Mouse (Mus musculus) liver, adult 2 months (tissue): ENCODE results near the gene Igfals. TPM values are rescaled to one million over a fixed set of nuclear protein-coding genes. Genes with fewer than 3 reads are reported as not detected.

Experiments used
- DNase-seq: peaks from one replicate; pipeline ENCODE4 v3.0.0-alpha.2; 2011; ENCODE audit warnings: low read depth, low spot score; ENCODE audit errors: extremely low read depth
- H3K27ac ChIP-seq: fragments of 200-500 bp; replicated peaks from 2 replicates; pipeline ENCODE4 v1.5.1; 2012; ENCODE audit warnings: low read depth, mild to moderate bottlenecking, control low read depth, inconsistent platforms, low read length; ENCODE audit not compliant: insufficient read depth
- H3K27me3 ChIP-seq: fragments of 200-500 bp; 2 replicates; pipeline ENCODE4 v1.6.1; 2012; ENCODE audit warnings: mild to moderate bottlenecking, moderate library complexity, low read length, inconsistent platforms; ENCODE audit not compliant: control insufficient read depth, insufficient read depth
- H3K36me3 ChIP-seq: fragments of 200-500 bp; 2 replicates; pipeline ENCODE4 v1.6.1; 2012; ENCODE audit warnings: low read length, inconsistent platforms; ENCODE audit not compliant: control insufficient read depth, insufficient read depth
- H3K4me1 ChIP-seq: fragments of 200-500 bp; 2 replicates; pipeline ENCODE4 v1.6.1; 2011; ENCODE audit warnings: low read length; ENCODE audit not compliant: control insufficient read depth, insufficient read depth
- H3K4me3 ChIP-seq: fragments of 200-500 bp; 2 replicates; pipeline ENCODE4 v1.5.1; 2011; ENCODE audit warnings: low read depth, mild to moderate bottlenecking, control low read depth, low read length, moderate library complexity; ENCODE audit not compliant: insufficient read depth
- H3K79me2 ChIP-seq: fragments of 200-500 bp; 2 replicates; pipeline ENCODE4 v1.6.1; 2012; ENCODE audit warnings: inconsistent platforms, mild to moderate bottlenecking, low read length, moderate library complexity; ENCODE audit not compliant: control insufficient read depth, insufficient read depth
- H3K9ac ChIP-seq: fragments of 200-500 bp; 2 replicates; pipeline ENCODE4 v1.6.1; 2012; ENCODE audit warnings: low read depth, mild to moderate bottlenecking, control low read depth, inconsistent platforms, low read length
- CTCF ChIP-seq: fragments of 200-500 bp; IDR thresholded peaks from 2 replicates; pipeline ENCODE4 v1.5.1; 2011; ENCODE audit warnings: low read depth, low read length, control low read depth
- POLR2A ChIP-seq: fragments of 200-500 bp; IDR thresholded peaks from 2 replicates; pipeline ENCODE4 v1.6.1; 2011; ENCODE audit warnings: low read length, control low read depth; ENCODE audit not compliant: insufficient read depth; ENCODE audit errors: extremely low read depth
- WGBS: fragments of 180-500 bp; shearing (Covaris S2); methylation state at CpG from one replicate; pipeline ENCODE4 v1.1.7; 2018; 5-methylcytosine and 5-hydroxymethylcytosine counted together
- polyA plus RNA-seq: library from polyadenylated mRNA; depleted of rRNA; stranded (reverse); fragments of >200 nt; gene quantifications from 2 replicates; pipeline ENCODE4 v1.2.3, GENCODE M21; 2012
- total RNA-seq: library from RNA; depleted of rRNA; stranded (reverse); fragments of >200 nt; gene quantifications from 2 replicates; pipeline ENCODE4 v1.2.3, GENCODE M21; 2014

Igfals gene
- total and polyA plus RNA-seq, 2 experiments = 112 to 369 TPM

DNA sequence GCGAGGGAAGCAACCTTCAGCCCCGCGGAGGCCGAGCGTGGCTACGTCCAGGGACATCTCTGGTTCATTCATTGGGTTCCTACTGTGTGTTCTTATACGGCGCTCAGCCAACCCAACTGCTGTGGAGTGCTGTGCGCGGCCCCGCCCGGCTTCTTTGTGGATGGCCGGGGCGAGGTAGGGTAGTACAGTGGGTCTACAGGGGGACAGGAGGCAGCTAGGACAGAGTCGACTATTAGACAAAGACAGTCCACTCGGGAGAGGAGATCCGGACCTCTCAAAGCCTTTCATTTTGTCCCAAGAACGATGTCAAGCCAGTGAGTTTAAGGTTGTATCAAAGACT, 21.1 kb downstream of the Igfals start:
- H3K79me2 ChIP-seq = peaks cover 17% of the 10 kb centered on the region; the same call in 1 of the 2 replicates
- peak overlapping the region; percentile 36 for H3K27ac ChIP-seq
- no peak for TF ChIP-seq POLR2A
- no peak for TF ChIP-seq CTCF
- no peaks in the 10 kb centered on the region; the same call in 1 of the 2 replicates for H3K36me3 ChIP-seq
- peak overlapping the region; percentile 63 for H3K9ac ChIP-seq
- H3K4me1 ChIP-seq = peaks cover 27% of the 10 kb centered on the region
- H3K4me3 ChIP-seq = peak overlapping the region; percentile 55
- no peak for DNase-seq
- WGBS = under 1% methylated on average over 18 of the region's 18 CpGs
- no peaks in the 10 kb centered on the region for H3K27me3 ChIP-seq

GRCm38 (mm10) chr17:24887291-24888080, 21.7 kb downstream of the Igfals start:
- Histone ChIP-seq H3K4me3 (peak overlapping the region; percentile 55), H3K27ac (peak overlapping the region; percentile 36), H3K4me1 (peaks cover 22% of the 10 kb centered on the region), H3K27me3 (no peaks in the 10 kb centered on the region), H3K36me3 (peaks cover 3% of the 10 kb centered on the region; the same call in 1 of the 2 replicates), H3K9ac (peak overlapping the region; percentile 63), H3K79me2 (peaks cover 15% of the 10 kb centered on the region; the same call in 1 of the 2 replicates)
- DNase-seq = no peak
- 45% methylated on average over 18 of the region's 18 CpGs for WGBS
- TF ChIP-seq POLR2A (0 out of 2 replicates have a peak, but pooled peaks have one; percentile 3), CTCF (no peak)

DNA sequence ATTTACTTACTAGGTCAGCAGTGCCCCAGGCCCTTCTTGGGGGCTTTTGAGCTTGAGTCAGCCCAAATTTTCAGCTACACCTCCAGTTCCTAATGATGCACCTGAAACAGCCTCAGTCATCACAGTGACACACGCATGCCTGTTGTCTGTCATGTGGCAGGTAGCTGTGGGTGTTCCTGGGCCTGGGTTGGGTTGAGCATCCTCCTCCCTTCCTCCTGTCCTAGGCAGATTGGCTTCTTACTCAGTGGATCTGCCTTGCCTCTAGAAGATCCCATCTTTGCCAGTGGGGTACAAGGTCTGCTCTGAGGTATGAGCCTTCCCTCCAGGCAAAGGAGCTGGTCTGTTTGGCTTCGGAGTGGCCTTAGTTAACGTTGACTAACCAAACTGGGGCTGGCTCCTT, 23.1 kb downstream of the Igfals start:
- Histone ChIP-seq H3K27me3 (no peaks in the 10 kb centered on the region), H3K79me2 (peaks cover 15% of the 10 kb centered on the region; the same call in 1 of the 2 replicates), H3K27ac (no peak overlapping the region), H3K4me3 (no peak overlapping the region), H3K36me3 (peaks cover 3% of the 10 kb centered on the region; the same call in 1 of the 2 replicates), H3K4me1 (peaks cover 24% of the 10 kb centered on the region), H3K9ac (no peak overlapping the region)
- no peak for DNase-seq
- 77% methylated on average over 3 of the region's 3 CpGs for WGBS
- no peak for TF ChIP-seq POLR2A
- no peak for TF ChIP-seq CTCF

- TF ChIP-seq POLR2A = no peak
- no peaks in the 10 kb centered on the region for H3K27me3 ChIP-seq
- peaks cover 26% of the 10 kb centered on the region for H3K4me1 ChIP-seq
- H3K27ac ChIP-seq = no peak overlapping the region
- peaks cover 3% of the 10 kb centered on the region; the same call in 1 of the 2 replicates for H3K36me3 ChIP-seq
- 88% methylated on average over 19 of the region's 19 CpGs for WGBS
- H3K9ac ChIP-seq = no peak overlapping the region
- DNase-seq = no peak
- peaks cover 18% of the 10 kb centered on the region; the same call in 1 of the 2 replicates for H3K79me2 ChIP-seq
- H3K4me3 ChIP-seq = no peak overlapping the region
Measured at GRCm38 (mm10) chr17:24890151-24891092, 24.6 kb downstream of the Igfals start.

- H3K9ac ChIP-seq = no peak overlapping the region
- H3K4me3 ChIP-seq = no peak overlapping the region
- peaks cover 3% of the 10 kb centered on the region; the same call in 1 of the 2 replicates for H3K36me3 ChIP-seq
- WGBS = 80% methylated on average over 13 of the region's 13 CpGs
- H3K27ac ChIP-seq = no peak overlapping the region
- peaks cover 28% of the 10 kb centered on the region for H3K4me1 ChIP-seq
- peaks cover 14% of the 10 kb centered on the region; the same call in 1 of the 2 replicates for H3K79me2 ChIP-seq
- H3K27me3 ChIP-seq = no peaks in the 10 kb centered on the region
- DNase-seq = no peak
- TF ChIP-seq CTCF (no peak), POLR2A (no peak)
Measured at GRCm38 (mm10) chr17:24891321-24891720, 25.5 kb downstream of the Igfals start.

DNA sequence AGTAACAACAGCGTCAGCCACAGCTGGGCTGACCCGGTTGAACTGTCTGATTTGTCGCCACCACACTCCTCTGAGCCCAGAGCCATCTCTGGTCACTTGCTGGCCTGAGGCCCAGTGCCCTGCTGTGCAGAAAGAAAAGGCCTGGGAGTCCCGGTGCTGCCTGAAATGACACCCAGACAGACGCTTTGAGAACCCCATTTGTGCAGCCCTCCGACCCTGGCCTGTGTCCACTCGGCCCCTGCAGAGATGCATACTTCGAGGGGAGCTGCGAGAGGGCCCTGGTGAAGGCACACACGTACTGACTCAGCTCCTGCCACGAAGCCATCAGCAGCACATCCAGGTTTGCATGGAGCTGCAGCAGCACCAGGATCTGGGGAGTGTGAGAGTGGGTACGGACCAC, 27.0 kb downstream of the Igfals start:
- no peak overlapping the region for H3K9ac ChIP-seq
- no peaks in the 10 kb centered on the region for H3K27me3 ChIP-seq
- no peak for TF ChIP-seq CTCF
- H3K36me3 ChIP-seq = peaks cover 3% of the 10 kb centered on the region; the same call in 1 of the 2 replicates
- H3K4me3 ChIP-seq = no peak overlapping the region
- peaks cover 29% of the 10 kb centered on the region for H3K4me1 ChIP-seq
- no peak for DNase-seq
- 82% methylated on average over 12 of the region's 12 CpGs for WGBS
- H3K79me2 ChIP-seq = peaks cover 18% of the 10 kb centered on the region; the same call in 1 of the 2 replicates
- no peak overlapping the region for H3K27ac ChIP-seq
